Mouse (Mus musculus): Measurements from ENCODE around the gene Stambp.
A peak's percentile ranks its signal among the peaks of the same experiment; 100 is the strongest.

Stambp gene

GRCm38 (mm10) chr6:83568901-83569862, 3.3 kb downstream of the Stambp start:
- no peak for DNase-seq

- DNase-seq: no peak
These were observed 16.6 kb downstream of the Stambp start for GRCm38 (mm10) chr6:83555972-83556371.

- DNase-seq: no peak
These were observed 24.2 kb downstream of the Stambp start for GRCm38 (mm10) chr6:83548346-83548745.

GRCm38 (mm10) chr6:83545778-83546177, 26.8 kb downstream of the Stambp start:
- DNase-seq: no peak

- no peak for DNase-seq
These were observed 30.6 kb downstream of the Stambp start for GRCm38 (mm10) chr6:83541756-83542456.

GRCm38 (mm10) chr6:83540017-83540416, 32.5 kb downstream of the Stambp start:
- peak; percentile 35 for DNase-seq

- no peak for DNase-seq
These were observed 35.8 kb downstream of the Stambp start for GRCm38 (mm10) chr6:83536795-83537059.

- no peak for DNase-seq
These were observed 36.3 kb downstream of the Stambp start, which contains the start of gene Actg2 for GRCm38 (mm10) chr6:83536028-83536794. Gene Actg2, minus strand, starts transcription at chr6:83536265.

GRCm38 (mm10) chr6:83532608-83533007, 39.9 kb downstream of the Stambp start:
- no peak for DNase-seq

- DNase-seq: no peak
These were observed 49.3 kb downstream of the Stambp start for GRCm38 (mm10) chr6:83523194-83523593.

- DNase-seq: no peak
These were observed 50.7 kb downstream of the Stambp start for GRCm38 (mm10) chr6:83521784-83522183.

GRCm38 (mm10) chr6:83518637-83519036, 53.9 kb downstream of the Stambp start:
- DNase-seq: no peak

- no peak for DNase-seq
These were observed 57.4 kb downstream of the Stambp start for GRCm38 (mm10) chr6:83515172-83515571.

- DNase-seq: peak; percentile 72
These were observed 60.0 kb downstream of the Stambp start for GRCm38 (mm10) chr6:83512495-83512894.

- DNase-seq: no peak
These were observed 62.3 kb downstream of the Stambp start for GRCm38 (mm10) chr6:83510210-83510609.

GRCm38 (mm10) chr6:83509442-83509841, 63.1 kb downstream of the Stambp start:
- DNase-seq: peak; percentile 59

- DNase-seq: no peak
These were observed 65.4 kb downstream of the Stambp start for GRCm38 (mm10) chr6:83507168-83507546.

- DNase-seq: peak; percentile 98
These were observed 66.0 kb downstream of the Stambp start, which contains the start of gene Dguok for GRCm38 (mm10) chr6:83506258-83507167. Gene Dguok, minus strand, starts transcription at chr6:83506969.

- no peak for DNase-seq
These were observed 67.0 kb downstream of the Stambp start for GRCm38 (mm10) chr6:83505554-83505953.

GRCm38 (mm10) chr6:83503361-83503760, 69.2 kb downstream of the Stambp start:
- DNase-seq: no peak

GRCm38 (mm10) chr6:83502656-83503055, 69.9 kb downstream of the Stambp start:
- DNase-seq: no peak

Data from right cerebral cortex, postnatal 14 days (tissue).